Mouse (Mus musculus) heart, embryonic 10.5 days (tissue): ENCODE results near the gene Yif1b. TPM values are rescaled to one million over a fixed set of nuclear protein-coding genes. Genes with fewer than 3 reads are reported as not detected.
"Not testable (repeated sequence)": the region's sequence is repeated elsewhere in the genome, so short reads cannot be mapped to it uniquely, and the experiment has no call there.

Source experiments
- DNase-seq: peaks from one replicate; pipeline ENCODE4 v3.0.0-alpha.2; 2017; ENCODE audit warnings: low spot score
- H3K27ac ChIP-seq: fragments of 300-500 bp; sonication (generic); 2 replicates; pipeline ENCODE4 v1.5.1; 2016; ENCODE audit warnings: mild to moderate bottlenecking
- H3K27me3 ChIP-seq: fragments of 300-500 bp; sonication (generic); 2 replicates; pipeline ENCODE4 v1.6.1; 2016; ENCODE audit warnings: mild to moderate bottlenecking; ENCODE audit not compliant: poor library complexity, insufficient read depth, severe bottlenecking
- H3K36me3 ChIP-seq: fragments of 300-500 bp; sonication (generic); 2 replicates; pipeline ENCODE4 v1.6.1; 2016; ENCODE audit warnings: mild to moderate bottlenecking, moderate library complexity
- H3K4me1 ChIP-seq: fragments of 300-500 bp; sonication (generic); 2 replicates; pipeline ENCODE4 v1.6.1; 2016; ENCODE audit warnings: mild to moderate bottlenecking
- H3K4me3 ChIP-seq: fragments of 300-500 bp; sonication (generic); 2 replicates; pipeline ENCODE4 v1.5.1; 2016; ENCODE audit warnings: mild to moderate bottlenecking, moderate library complexity
- H3K9me3 ChIP-seq: fragments of 300-500 bp; sonication (generic); 2 replicates; pipeline ENCODE4 v1.6.1; 2016; ENCODE audit warnings: mild to moderate bottlenecking, moderate library complexity
- WGBS: fragments of 180-500 bp; shearing (Covaris S2); methylation state at CpG from one replicate; pipeline ENCODE4 v1.1.7; 2016; 5-methylcytosine and 5-hydroxymethylcytosine counted together
- polyA plus RNA-seq: library from polyadenylated mRNA; unstranded; fragments of >200 nt; fragmentation: Nextera tagmentation; extraction: Ambion mirVana; gene quantifications from 2 replicates; pipeline ENCODE4 v1.2.1, GENCODE M21; 2016

Gene Yif1b
- 126 and 131 TPM in 2 replicates for polyA plus RNA-seq

- peak; percentile 100 for DNase-seq
- peaks cover 5% of the 10 kb centered on the region; the same call in 1 of the 2 replicates for H3K36me3 ChIP-seq
- H3K4me3 ChIP-seq: peak within 1 kb of the TSS; percentile 65
- peaks cover 7% of the 10 kb centered on the region; the same call in 1 of the 2 replicates for H3K27me3 ChIP-seq
- H3K4me1 ChIP-seq: peaks cover 11% of the 10 kb centered on the region; the same call in 1 of the 2 replicates
- under 1% methylated on average over 60 of the region's 60 CpGs for WGBS
- no peaks in the 10 kb centered on the region for H3K9me3 ChIP-seq
- H3K27ac ChIP-seq: peak within 1 kb of the TSS; percentile 86
Measured at GRCm38 (mm10) chr7:29238019-29238967, at the start of gene Yif1b. TSS of gene Yif1b (plus strand) at chr7:29238329.

DNA sequence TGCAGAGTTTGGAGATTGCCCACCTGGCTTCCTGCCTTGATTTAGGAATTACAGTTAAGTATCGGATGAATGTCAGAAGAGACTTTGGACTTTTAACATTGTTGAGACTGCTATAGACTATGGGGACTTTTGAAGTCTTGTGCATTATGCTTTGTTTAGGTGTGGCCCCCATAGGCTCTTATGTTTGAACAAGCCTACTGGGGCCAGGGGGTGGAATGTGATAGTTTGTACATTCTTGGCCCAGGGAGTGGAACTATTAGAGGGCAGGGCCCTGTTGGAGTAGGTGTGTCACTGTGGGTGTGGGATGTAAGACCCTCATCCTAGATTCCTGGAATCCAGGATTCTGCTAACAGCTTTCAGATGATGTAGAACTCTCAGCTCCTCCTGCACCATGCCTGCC lies 43.9 kb upstream of the Yif1b start:
- WGBS: 83% methylated on average over 1 of the region's 1 CpGs
- H3K9me3 ChIP-seq, H3K4me3 ChIP-seq, H3K27me3 ChIP-seq, H3K4me1 ChIP-seq, DNase-seq, H3K36me3 ChIP-seq, H3K27ac ChIP-seq: not testable (repeated sequence)

DNA sequence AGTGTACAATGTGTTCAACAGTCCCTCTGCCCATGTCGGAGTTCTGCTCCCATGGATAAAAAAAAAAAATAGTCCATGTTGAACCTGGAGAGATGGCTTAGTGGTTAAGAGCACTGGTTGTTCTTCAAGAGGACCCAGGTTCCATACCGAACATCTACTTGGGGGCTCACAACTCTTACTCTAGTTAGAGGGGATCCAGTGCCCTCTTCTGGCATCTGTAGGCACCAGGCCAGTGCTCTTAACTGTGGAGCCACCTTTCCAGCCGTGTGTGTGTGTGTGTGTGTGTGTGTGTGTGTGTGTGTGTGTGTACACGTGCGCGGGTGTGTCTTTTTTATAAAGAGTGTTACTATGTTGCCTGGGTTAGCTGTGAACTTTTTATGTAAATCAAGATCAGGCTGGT lies 35.6 kb upstream of the Yif1b start:
- Histone ChIP-seq H3K27me3 (no peaks in the 10 kb centered on the region), H3K9me3 (no peaks in the 10 kb centered on the region), H3K4me3 (no peak overlapping the region), H3K27ac (no peak overlapping the region), H3K36me3 (no peaks in the 10 kb centered on the region), H3K4me1 (no peaks in the 10 kb centered on the region)
- DNase-seq: no peak
- WGBS: 72% methylated on average over 6 of the region's 6 CpGs

DNA sequence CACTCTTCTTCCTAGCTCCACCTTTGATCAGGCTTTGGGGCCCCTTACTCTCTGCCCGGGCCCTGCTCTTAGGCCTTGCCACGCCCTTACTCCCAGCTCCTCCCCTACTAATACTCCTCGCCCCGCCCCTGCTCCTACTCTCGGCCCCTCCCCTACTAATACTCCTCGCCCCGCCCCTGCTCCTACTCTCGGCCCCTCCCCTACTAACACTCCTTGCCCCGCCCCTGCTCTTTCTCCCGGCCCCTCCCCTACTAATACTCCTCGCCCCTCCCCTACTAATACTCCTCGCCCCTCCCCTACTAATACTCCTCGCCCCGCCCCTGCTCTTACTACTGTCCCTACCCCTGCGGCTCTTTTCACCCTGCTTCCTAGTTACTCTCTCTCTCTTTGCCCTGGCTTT lies 27.1 kb upstream of the Yif1b start:
- peak overlapping the region; percentile 60 for H3K4me3 ChIP-seq
- DNase-seq, H3K36me3 ChIP-seq, H3K9me3 ChIP-seq: not testable (repeated sequence)
- peaks cover 14% of the 10 kb centered on the region for H3K4me1 ChIP-seq
- peak overlapping the region; percentile 76 for H3K27ac ChIP-seq
- WGBS: 35% methylated on average over 10 of the region's 15 CpGs
- peaks cover 21% of the 10 kb centered on the region for H3K27me3 ChIP-seq

DNA sequence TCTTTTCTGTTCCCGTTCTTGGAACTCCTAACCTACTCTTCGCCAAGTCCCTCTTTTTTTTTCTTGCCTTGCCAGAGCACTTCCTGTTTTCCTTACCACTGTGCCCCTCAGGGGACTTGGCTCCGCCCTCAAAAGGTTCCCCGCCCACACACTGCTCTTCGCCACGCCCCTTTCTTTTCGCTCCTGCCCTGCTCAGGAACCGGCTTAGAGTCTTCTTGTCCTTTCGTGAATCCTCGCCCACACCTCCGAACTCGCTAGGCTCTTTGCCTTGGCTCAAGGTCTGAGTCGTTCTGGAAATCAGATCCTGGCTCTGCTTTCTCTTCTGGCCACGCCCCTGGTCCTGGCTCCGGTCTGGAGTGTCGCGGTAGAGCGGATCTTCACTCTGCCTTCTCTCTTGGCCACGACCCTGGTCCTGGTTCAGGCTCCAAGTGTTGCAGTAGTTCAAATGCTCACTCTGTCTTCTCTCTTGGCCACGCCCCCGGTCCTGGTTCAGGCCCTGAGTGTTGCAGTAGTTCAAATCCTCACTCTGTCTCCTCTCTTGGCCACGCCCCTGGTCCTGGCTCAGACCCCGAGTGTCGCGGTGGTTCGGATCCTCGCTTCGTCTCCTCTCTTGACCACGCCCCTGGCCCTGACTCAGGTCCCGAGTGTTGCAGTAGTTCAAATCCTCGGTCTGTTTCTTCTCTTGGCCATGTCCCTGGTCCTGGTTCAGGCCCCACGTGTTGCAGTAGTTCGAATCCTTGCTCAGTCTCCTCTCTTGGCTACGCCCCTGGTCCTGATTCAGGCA lies 26.5 kb upstream of the Yif1b start:
- H3K9me3 ChIP-seq: peaks cover 5% of the 10 kb centered on the region; the same call in 1 of the 2 replicates
- peak overlapping the region; percentile 76 for H3K27ac ChIP-seq
- peak overlapping the region; percentile 60 for H3K4me3 ChIP-seq
- DNase-seq: peak; percentile 93
- peaks cover 14% of the 10 kb centered on the region for H3K4me1 ChIP-seq
- H3K36me3 ChIP-seq: peaks cover under 1% of the 10 kb centered on the region; the same call in 1 of the 2 replicates
- WGBS: 4% methylated on average over 34 of the region's 34 CpGs
- peaks cover 21% of the 10 kb centered on the region for H3K27me3 ChIP-seq

GRCm38 (mm10) chr7:29212199-29212765 lies 25.8 kb upstream of the Yif1b start:
- Histone ChIP-seq H3K27me3 (peaks cover 21% of the 10 kb centered on the region), H3K36me3 (peaks cover 4% of the 10 kb centered on the region; the same call in 1 of the 2 replicates), H3K4me3 (peak overlapping the region; percentile 60), H3K27ac (no peak overlapping the region), H3K4me1 (peaks cover 14% of the 10 kb centered on the region), H3K9me3 (peaks cover 10% of the 10 kb centered on the region; the same call in 1 of the 2 replicates)
- WGBS: 13% methylated on average over 26 of the region's 26 CpGs
- DNase-seq: no peak

DNA sequence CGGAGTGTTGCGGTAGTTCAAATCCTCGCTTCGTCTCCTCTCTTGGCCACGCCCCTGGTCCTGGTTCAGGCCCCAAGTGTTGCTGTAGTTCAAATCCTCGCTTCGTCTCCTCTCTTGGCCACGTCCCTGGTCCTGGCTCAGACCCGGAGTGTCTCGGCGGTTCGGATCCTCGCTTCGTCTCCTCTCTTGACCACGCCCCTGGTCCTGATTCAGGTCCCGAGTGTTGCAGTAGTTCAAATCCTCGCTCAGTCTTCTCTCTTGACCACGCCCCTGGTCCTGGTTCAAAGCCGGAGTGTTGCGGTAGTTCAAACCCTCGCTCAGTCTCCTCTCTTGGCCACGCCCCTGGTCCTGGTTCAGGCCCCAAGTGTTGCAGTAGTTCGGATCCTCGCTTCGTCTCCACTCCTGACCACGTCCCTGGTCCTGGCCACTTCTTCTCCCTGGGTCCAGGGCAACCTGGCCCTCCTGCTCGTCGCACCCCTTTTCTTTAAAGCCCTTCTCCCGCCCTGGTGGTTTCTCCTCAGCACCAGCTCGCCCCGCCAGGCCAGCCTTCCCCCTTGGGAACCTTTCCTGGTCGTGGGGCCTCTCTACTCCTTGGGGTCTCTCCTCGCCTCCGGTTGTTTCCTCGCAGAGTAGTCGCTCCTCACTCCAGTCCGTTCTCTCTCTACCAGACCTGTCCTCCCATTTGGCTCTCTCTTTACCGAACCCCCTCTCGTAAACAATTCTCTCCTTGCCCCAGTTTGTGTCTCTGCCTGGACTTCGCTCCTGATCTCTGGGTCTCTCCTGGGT lies 25.2 kb upstream of the Yif1b start:
- not testable (repeated sequence) for H3K27ac ChIP-seq, DNase-seq, H3K9me3 ChIP-seq, H3K36me3 ChIP-seq
- peaks cover 14% of the 10 kb centered on the region for H3K4me1 ChIP-seq
- WGBS: 14% methylated on average over 40 of the region's 40 CpGs
- H3K27me3 ChIP-seq: peaks cover 21% of the 10 kb centered on the region
- peak overlapping the region; percentile 17; the same call in 1 of the 2 replicates for H3K4me3 ChIP-seq

- H3K4me3 ChIP-seq: peak within 1 kb of the TSS; percentile 39; the same call in 1 of the 2 replicates
- 3% methylated on average over 20 of the region's 20 CpGs for WGBS
Measured at GRCm38 (mm10) chr7:29213675-29214082, 24.4 kb upstream of the Yif1b start, which contains the start of gene Catsperg1. TSS of gene Catsperg1 (minus strand) at chr7:29214035.

GRCm38 (mm10) chr7:29214236-29214635 lies 23.9 kb upstream of the Yif1b start:
- Histone ChIP-seq H3K9me3 (peaks cover 10% of the 10 kb centered on the region; the same call in 1 of the 2 replicates), H3K4me1 (peaks cover 14% of the 10 kb centered on the region), H3K36me3 (peaks cover 4% of the 10 kb centered on the region; the same call in 1 of the 2 replicates), H3K27me3 (peaks cover 21% of the 10 kb centered on the region), H3K4me3 (no peak overlapping the region), H3K27ac (no peak overlapping the region)
- DNase-seq: no peak
- WGBS: 58% methylated on average over 2 of the region's 2 CpGs

More at GRCm38 (mm10) chr7:29213675-29214082, 24.4 kb upstream of the Yif1b start, which contains the start of gene Catsperg1:
- Histone ChIP-seq H3K36me3 (peaks cover 4% of the 10 kb centered on the region; the same call in 1 of the 2 replicates), H3K27me3 (peaks cover 21% of the 10 kb centered on the region), H3K27ac (no peak within 1 kb of the TSS), H3K4me1 (peaks cover 14% of the 10 kb centered on the region), H3K9me3 (peaks cover 10% of the 10 kb centered on the region; the same call in 1 of the 2 replicates)
- peak; percentile 80 for DNase-seq

GRCm38 (mm10) chr7:29214846-29215245 lies 23.3 kb upstream of the Yif1b start:
- DNase-seq: no peak
- WGBS: 38% methylated on average over 15 of the region's 15 CpGs
- peaks cover 10% of the 10 kb centered on the region; the same call in 1 of the 2 replicates for H3K36me3 ChIP-seq
- peaks cover 14% of the 10 kb centered on the region for H3K4me1 ChIP-seq
- H3K9me3 ChIP-seq: peaks cover 15% of the 10 kb centered on the region
- H3K27me3 ChIP-seq: peaks cover 21% of the 10 kb centered on the region
- H3K4me3 ChIP-seq: no peak overlapping the region
- no peak overlapping the region for H3K27ac ChIP-seq

DNA sequence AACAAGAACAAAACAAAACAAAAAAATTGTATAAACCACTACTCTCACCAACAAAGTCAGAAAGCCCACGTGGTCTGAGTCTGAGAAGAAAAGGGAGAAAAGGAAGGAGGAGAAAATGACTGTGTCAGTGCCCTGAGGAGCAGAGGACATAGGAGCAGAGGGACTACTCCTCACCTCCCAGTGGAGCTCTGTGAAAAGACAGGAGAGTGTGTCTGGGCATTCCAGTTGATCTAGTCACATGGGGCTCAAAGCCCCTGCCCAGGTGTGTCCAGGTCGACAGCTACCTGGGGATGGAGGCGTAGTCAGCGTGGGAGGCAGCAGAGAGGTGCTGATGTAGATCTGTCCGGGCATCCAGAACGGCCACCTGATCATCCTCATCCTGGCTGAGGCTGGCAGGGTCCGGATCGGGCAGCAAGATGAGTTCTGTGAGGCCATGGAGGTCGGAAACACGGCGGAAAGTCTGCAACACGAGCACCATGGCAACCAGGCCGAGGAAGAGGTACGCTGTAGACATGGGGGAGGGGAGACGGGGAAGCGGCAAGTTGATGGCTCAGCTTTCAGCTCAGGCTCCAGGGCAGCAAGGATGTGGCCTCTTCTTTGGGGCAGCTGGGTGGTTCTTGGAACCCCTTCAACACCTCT lies 13.3 kb upstream of the Yif1b start:
- Histone ChIP-seq H3K27me3 (peaks cover 13% of the 10 kb centered on the region), H3K9me3 (peaks cover 4% of the 10 kb centered on the region), H3K36me3 (peaks cover 5% of the 10 kb centered on the region; the same call in 1 of the 2 replicates), H3K27ac (peak overlapping the region; percentile 30; the same call in 1 of the 2 replicates), H3K4me3 (peak overlapping the region; percentile 27), H3K4me1 (peaks cover 17% of the 10 kb centered on the region)
- DNase-seq: no peak
- WGBS: 16% methylated on average over 16 of the region's 16 CpGs
